Mouse (Mus musculus): ENCODE measurements around the gene Sh3bgr.

GRCm38 (mm10) chr16:96179156-96179555 lies 21.1 kb upstream of the Sh3bgr start:
- TF ChIP-seq CTCF (IDR thresholded peaks at IDR 0.05; ENCODE audit: control insufficient read depth, insufficient read depth, insufficient replicate concordance, low read depth, low read length) (no peak), POLR2A (IDR thresholded peaks at IDR 0.05; ENCODE audit: control insufficient read depth, low read depth, low read length) (no peak)

Data from testis, adult 2 months (tissue).